Mouse (Mus musculus): ENCODE results near the gene Trpm6. TPM values are rescaled to one million over a fixed set of nuclear protein-coding genes. Genes with fewer than 3 reads are reported as not detected.
A peak's percentile ranks its signal among the peaks of the same experiment; 100 is the strongest.

Trpm6 gene
- polyA plus RNA-seq, 1 experiment from 2014 or later, result 0.19 TPM

- ATAC-seq (ENCODE audit: insufficient read depth, low FRiP score, low TSS enrichment), result peak; percentile 54
- Histone ChIP-seq H3K9ac (ENCODE audit: low read length) (peak overlapping the region; percentile 44), H3K36me3 (ENCODE audit: control insufficient read depth, insufficient read depth, low read length) (no peaks in the 10 kb centered on the region), H3K27me3 (ENCODE audit: control insufficient read depth, insufficient read depth, low read length) (no peaks in the 10 kb centered on the region), H3K4me1 (ENCODE audit: control insufficient read depth, insufficient read depth, low read length) (peaks cover 6% of the 10 kb centered on the region), H3K9me3 (ENCODE audit: control insufficient read depth, low read length) (no peaks in the 10 kb centered on the region), H3K4me2 (ENCODE audit: low read depth) (peak overlapping the region; percentile 48), H3K4me3 (ENCODE audit: low read depth, low read length) (peak overlapping the region; percentile 24), H3K27ac (ENCODE audit: low read depth, low read length) (peak overlapping the region; percentile 62; the same call in 1 of the 2 replicates)
- 9% methylated on average over 11 of the region's 11 CpGs for WGBS
- peak; percentile 56 for DNase-seq (ENCODE audit: low spot score)
Observed at GRCm38 (mm10) chr19:18889117-18889627, 139.4 kb downstream of the Trpm6 start.

GRCm38 (mm10) chr19:18889632-18890031 lies 139.8 kb downstream of the Trpm6 start:
- WGBS, result 85% methylated on average over 1 of the region's 1 CpGs
- no peak overlapping the region for H3K4me3 ChIP-seq (ENCODE audit: low read depth, low read length)
- H3K27ac ChIP-seq (ENCODE audit: low read depth, low read length), result peak overlapping the region; percentile 62; the same call in 1 of the 2 replicates

GRCm38 (mm10) chr19:18890216-18890615 lies 140.4 kb downstream of the Trpm6 start:
- H3K4me2 ChIP-seq (ENCODE audit: low read depth), result no peak overlapping the region
- H3K9me3 ChIP-seq (ENCODE audit: control insufficient read depth, low read length), result no peaks in the 10 kb centered on the region
- H3K9ac ChIP-seq (ENCODE audit: low read length), result no peak overlapping the region
- no peak overlapping the region for H3K27ac ChIP-seq (ENCODE audit: low read depth, low read length)
- ATAC-seq (ENCODE audit: insufficient read depth, low FRiP score, low TSS enrichment) (no peak), DNase-seq (ENCODE audit: low spot score) (no peak)
- 83% methylated on average over 4 of the region's 4 CpGs for WGBS
- H3K27me3 ChIP-seq (ENCODE audit: control insufficient read depth, insufficient read depth, low read length), result no peaks in the 10 kb centered on the region
- no peaks in the 10 kb centered on the region for H3K36me3 ChIP-seq (ENCODE audit: control insufficient read depth, insufficient read depth, low read length)
- H3K4me3 ChIP-seq (ENCODE audit: low read depth, low read length), result no peak overlapping the region
- H3K4me1 ChIP-seq (ENCODE audit: control insufficient read depth, insufficient read depth, low read length), result peaks cover 6% of the 10 kb centered on the region

More at GRCm38 (mm10) chr19:18889632-18890031, 139.8 kb downstream of the Trpm6 start:
- Histone ChIP-seq H3K27me3 (ENCODE audit: control insufficient read depth, insufficient read depth, low read length) (no peaks in the 10 kb centered on the region), H3K9ac (ENCODE audit: low read length) (peak overlapping the region; percentile 44), H3K36me3 (ENCODE audit: control insufficient read depth, insufficient read depth, low read length) (no peaks in the 10 kb centered on the region), H3K9me3 (ENCODE audit: control insufficient read depth, low read length) (no peaks in the 10 kb centered on the region), H3K4me2 (ENCODE audit: low read depth) (peak overlapping the region; percentile 48), H3K4me1 (ENCODE audit: control insufficient read depth, insufficient read depth, low read length) (peaks cover 6% of the 10 kb centered on the region)
- DNase-seq (ENCODE audit: low spot score), result no peak
- 0 out of 2 replicates have a peak, but pooled peaks have one; percentile 43 for ATAC-seq (ENCODE audit: insufficient read depth, low FRiP score, low TSS enrichment)

- no peak overlapping the region for H3K4me2 ChIP-seq (ENCODE audit: low read depth)
- H3K27me3 ChIP-seq (ENCODE audit: control insufficient read depth, insufficient read depth, low read length), result no peaks in the 10 kb centered on the region
- no peaks in the 10 kb centered on the region for H3K9me3 ChIP-seq (ENCODE audit: control insufficient read depth, low read length)
- H3K36me3 ChIP-seq (ENCODE audit: control insufficient read depth, insufficient read depth, low read length), result no peaks in the 10 kb centered on the region
- peaks cover 5% of the 10 kb centered on the region for H3K4me1 ChIP-seq (ENCODE audit: control insufficient read depth, insufficient read depth, low read length)
- ATAC-seq (ENCODE audit: insufficient read depth, low FRiP score, low TSS enrichment) (0 out of 2 replicates have a peak, but pooled peaks have one; percentile 54), DNase-seq (ENCODE audit: low spot score) (no peak)
- H3K27ac ChIP-seq (ENCODE audit: low read depth, low read length), result no peak overlapping the region
- H3K9ac ChIP-seq (ENCODE audit: low read length), result no peak overlapping the region
- no peak overlapping the region for H3K4me3 ChIP-seq (ENCODE audit: low read depth, low read length)
Observed at GRCm38 (mm10) chr19:18898238-18898637, 148.5 kb downstream of the Trpm6 start.

- no peaks in the 10 kb centered on the region for H3K36me3 ChIP-seq (ENCODE audit: control insufficient read depth, insufficient read depth, low read length)
- H3K9me3 ChIP-seq (ENCODE audit: control insufficient read depth, low read length), result no peaks in the 10 kb centered on the region
- H3K4me3 ChIP-seq (ENCODE audit: low read depth, low read length), result no peak overlapping the region
- H3K4me2 ChIP-seq (ENCODE audit: low read depth), result peak overlapping the region; percentile 12; the same call in 1 of the 2 replicates
- H3K27me3 ChIP-seq (ENCODE audit: control insufficient read depth, insufficient read depth, low read length), result no peaks in the 10 kb centered on the region
- H3K4me1 ChIP-seq (ENCODE audit: control insufficient read depth, insufficient read depth, low read length), result peaks cover 5% of the 10 kb centered on the region
- no peak overlapping the region for H3K27ac ChIP-seq (ENCODE audit: low read depth, low read length)
- ATAC-seq (ENCODE audit: insufficient read depth, low FRiP score, low TSS enrichment), result peak; percentile 58; the same call in 1 of the 2 replicates
- no peak for DNase-seq (ENCODE audit: low spot score)
- WGBS, result 20% methylated on average over 15 of the region's 15 CpGs
- H3K9ac ChIP-seq (ENCODE audit: low read length), result no peak overlapping the region
Observed at GRCm38 (mm10) chr19:18902041-18902693, 152.4 kb downstream of the Trpm6 start.

- WGBS, result 31% methylated on average over 6 of the region's 6 CpGs
- DNase-seq (ENCODE audit: low spot score) (peak; percentile 18), ATAC-seq (ENCODE audit: insufficient read depth, low FRiP score, low TSS enrichment) (0 out of 2 replicates have a peak, but pooled peaks have one; percentile 10)
- Histone ChIP-seq H3K4me1 (ENCODE audit: control insufficient read depth, insufficient read depth, low read length) (peaks cover 5% of the 10 kb centered on the region), H3K36me3 (ENCODE audit: control insufficient read depth, insufficient read depth, low read length) (no peaks in the 10 kb centered on the region), H3K9me3 (ENCODE audit: control insufficient read depth, low read length) (no peaks in the 10 kb centered on the region), H3K27ac (ENCODE audit: low read depth, low read length) (no peak overlapping the region), H3K27me3 (ENCODE audit: control insufficient read depth, insufficient read depth, low read length) (no peaks in the 10 kb centered on the region), H3K4me3 (ENCODE audit: low read depth, low read length) (no peak overlapping the region), H3K9ac (ENCODE audit: low read length) (no peak overlapping the region), H3K4me2 (ENCODE audit: low read depth) (peak overlapping the region; percentile 12; the same call in 1 of the 2 replicates)
Observed at GRCm38 (mm10) chr19:18902694-18903067, 152.9 kb downstream of the Trpm6 start.

GRCm38 (mm10) chr19:18905511-18905910 lies 155.7 kb downstream of the Trpm6 start:
- no peaks in the 10 kb centered on the region for H3K36me3 ChIP-seq (ENCODE audit: control insufficient read depth, insufficient read depth, low read length)
- H3K4me2 ChIP-seq (ENCODE audit: low read depth), result no peak overlapping the region
- no peaks in the 10 kb centered on the region for H3K27me3 ChIP-seq (ENCODE audit: control insufficient read depth, insufficient read depth, low read length)
- ATAC-seq (ENCODE audit: insufficient read depth, low FRiP score, low TSS enrichment) (no peak), DNase-seq (ENCODE audit: low spot score) (no peak)
- H3K27ac ChIP-seq (ENCODE audit: low read depth, low read length), result no peak overlapping the region
- no peak overlapping the region for H3K4me3 ChIP-seq (ENCODE audit: low read depth, low read length)
- peaks cover 5% of the 10 kb centered on the region for H3K4me1 ChIP-seq (ENCODE audit: control insufficient read depth, insufficient read depth, low read length)
- no peaks in the 10 kb centered on the region for H3K9me3 ChIP-seq (ENCODE audit: control insufficient read depth, low read length)
- WGBS, result 72% methylated on average over 3 of the region's 3 CpGs
- H3K9ac ChIP-seq (ENCODE audit: low read length), result no peak overlapping the region

GRCm38 (mm10) chr19:18909641-18910040 lies 159.9 kb downstream of the Trpm6 start:
- H3K27ac ChIP-seq (ENCODE audit: low read depth, low read length), result no peak overlapping the region
- no peak overlapping the region for H3K4me2 ChIP-seq (ENCODE audit: low read depth)
- no peaks in the 10 kb centered on the region for H3K4me1 ChIP-seq (ENCODE audit: control insufficient read depth, insufficient read depth, low read length)
- WGBS, result 70% methylated on average over 3 of the region's 3 CpGs
- DNase-seq (ENCODE audit: low spot score), result no peak
- H3K9ac ChIP-seq (ENCODE audit: low read length), result no peak overlapping the region
- no peak overlapping the region for H3K4me3 ChIP-seq (ENCODE audit: low read depth, low read length)
- H3K36me3 ChIP-seq (ENCODE audit: control insufficient read depth, insufficient read depth, low read length), result no peaks in the 10 kb centered on the region
- no peaks in the 10 kb centered on the region for H3K9me3 ChIP-seq (ENCODE audit: control insufficient read depth, low read length)
- ATAC-seq (ENCODE audit: insufficient read depth, low FRiP score, low TSS enrichment), result no peak
- H3K27me3 ChIP-seq (ENCODE audit: control insufficient read depth, insufficient read depth, low read length), result no peaks in the 10 kb centered on the region

GRCm38 (mm10) chr19:18911755-18912340 lies 162.1 kb downstream of the Trpm6 start:
- Histone ChIP-seq H3K36me3 (ENCODE audit: control insufficient read depth, insufficient read depth, low read length) (no peaks in the 10 kb centered on the region), H3K4me2 (ENCODE audit: low read depth) (no peak overlapping the region), H3K9me3 (ENCODE audit: control insufficient read depth, low read length) (no peaks in the 10 kb centered on the region), H3K27ac (ENCODE audit: low read depth, low read length) (no peak overlapping the region), H3K9ac (ENCODE audit: low read length) (no peak overlapping the region), H3K4me3 (ENCODE audit: low read depth, low read length) (no peak overlapping the region), H3K27me3 (ENCODE audit: control insufficient read depth, insufficient read depth, low read length) (no peaks in the 10 kb centered on the region), H3K4me1 (ENCODE audit: control insufficient read depth, insufficient read depth, low read length) (no peaks in the 10 kb centered on the region)
- ATAC-seq (ENCODE audit: insufficient read depth, low FRiP score, low TSS enrichment) (no peak), DNase-seq (ENCODE audit: low spot score) (no peak)
